Mouse (Mus musculus) large intestine, adult 2 months (tissue): Measurements from ENCODE around the gene Misp. TPM values are rescaled to one million over a fixed set of nuclear protein-coding genes. Genes with fewer than 3 reads are reported as not detected.

Experiments
- DNase-seq: peaks from one replicate; pipeline ENCODE4 v3.0.0-alpha.2; 2012; ENCODE audit warnings: low read depth, low spot score
- WGBS: fragments of 180-500 bp; shearing (Covaris S2); methylation state at CpG from one replicate; pipeline ENCODE4 v1.1.7; 2018; 5-methylcytosine and 5-hydroxymethylcytosine counted together
- polyA plus RNA-seq: library from polyadenylated mRNA; depleted of rRNA; stranded (reverse); fragments of >200 nt; gene quantifications from 2 replicates; pipeline ENCODE4 v1.2.3, GENCODE M21; 2012; rRNA removed

The Misp gene
- polyA plus RNA-seq, 1 experiment, result 299 TPM

- no peak for DNase-seq
- 47% methylated on average over 10 of the region's 10 CpGs for WGBS
Observed at GRCm38 (mm10) chr10:79864351-79865188, 43.8 kb downstream of the Misp start.

- WGBS, result 40% methylated on average over 12 of the region's 12 CpGs
- DNase-seq, result no peak
Observed at GRCm38 (mm10) chr10:79865189-79865601, 44.4 kb downstream of the Misp start.

GRCm38 (mm10) chr10:79865801-79866295, 45.1 kb downstream of the Misp start:
- DNase-seq, result no peak
- 46% methylated on average over 19 of the region's 19 CpGs for WGBS

- WGBS, result 76% methylated on average over 11 of the region's 11 CpGs
- no peak for DNase-seq
Observed at GRCm38 (mm10) chr10:79866601-79867000, 45.8 kb downstream of the Misp start.

GRCm38 (mm10) chr10:79871845-79872244, 51.1 kb downstream of the Misp start:
- no peak for DNase-seq
- 60% methylated on average over 8 of the region's 8 CpGs for WGBS

- no peak for DNase-seq
- WGBS, result 43% methylated on average over 3 of the region's 3 CpGs
Observed at GRCm38 (mm10) chr10:79872862-79873261, 52.1 kb downstream of the Misp start.

GRCm38 (mm10) chr10:79873313-79873712, 52.5 kb downstream of the Misp start:
- 23% methylated on average over 6 of the region's 6 CpGs for WGBS
- DNase-seq, result no peak

- WGBS, result 4% methylated on average over 26 of the region's 26 CpGs
- DNase-seq, result no peak
Observed at GRCm38 (mm10) chr10:79873715-79874289, 53.0 kb downstream of the Misp start.

GRCm38 (mm10) chr10:79874290-79874862, 53.6 kb downstream of the Misp start, which contains the start of the genes Prtn3 and Plppr3:
Prtn3 (plus strand) TSS chr10:79874476.
Plppr3 (minus strand) TSS chr10:79874634.
- DNase-seq, result no peak
- WGBS, result 2% methylated on average over 53 of the region's 57 CpGs

GRCm38 (mm10) chr10:79877174-79877573, 56.4 kb downstream of the Misp start:
- 69% methylated on average over 1 of the region's 1 CpGs for WGBS
- no peak for DNase-seq

- 55% methylated on average over 12 of the region's 12 CpGs for WGBS
- DNase-seq, result no peak
Observed at GRCm38 (mm10) chr10:79877757-79878156, 57.0 kb downstream of the Misp start.

- 27% methylated on average over 3 of the region's 3 CpGs for WGBS
- DNase-seq, result no peak
Observed at GRCm38 (mm10) chr10:79879527-79879926, 58.7 kb downstream of the Misp start.

Other genes with a start within 250 kb of the Misp start
- gene Theg, start 233.7 kb upstream of the Misp start, polyA plus RNA-seq, result not detected in 2 replicates
- gene C2cd4c, start 207.0 kb upstream of the Misp start, polyA plus RNA-seq, result 0.66 and 0.68 TPM in 2 replicates
- 1.4 and 1.9 TPM in 2 replicates for gene Shc2, start 183.1 kb upstream of the Misp start, polyA plus RNA-seq
- gene Odf3l2, start 175.3 kb upstream of the Misp start, polyA plus RNA-seq, result 0.06 TPM in 1 of 2 replicates, not detected in the other
- 13.9 and 17.1 TPM in 2 replicates for gene Madcam1, start 156.4 kb upstream of the Misp start, polyA plus RNA-seq
- 43.3 and 49.2 TPM in 2 replicates for gene Tpgs1, start 151.6 kb upstream of the Misp start, polyA plus RNA-seq
- 178 and 188 TPM in 2 replicates for gene Cdc34, start 138.8 kb upstream of the Misp start, polyA plus RNA-seq
- 0.73 and 0.88 TPM in 2 replicates for gene Gzmm, start 132.0 kb upstream of the Misp start, polyA plus RNA-seq
- gene Bsg, start 116.5 kb upstream of the Misp start, polyA plus RNA-seq, result 808 and 1,022 TPM in 2 replicates
- gene Hcn2, start 104.4 kb upstream of the Misp start, polyA plus RNA-seq, result 4.0 and 5.2 TPM in 2 replicates
- 57.5 and 63.7 TPM in 2 replicates for gene Polrmt, start 74.4 kb upstream of the Misp start, polyA plus RNA-seq
- gene Fgf22, start 65.9 kb upstream of the Misp start, polyA plus RNA-seq, result not detected in 2 replicates
- 119 and 129 TPM in 2 replicates for gene Rnf126, start 54.0 kb upstream of the Misp start, polyA plus RNA-seq
- 12.9 and 13.6 TPM in 2 replicates for gene Fstl3, start 43.7 kb upstream of the Misp start, polyA plus RNA-seq
- 0.29 and 0.48 TPM in 2 replicates for gene Prss57, start 30.0 kb upstream of the Misp start, polyA plus RNA-seq
- 15.4 and 17.6 TPM in 2 replicates for gene Palm, start 27.4 kb upstream of the Misp start, polyA plus RNA-seq
- 255 and 340 TPM in 2 replicates for gene Ptbp1, start 33.4 kb downstream of the Misp start, polyA plus RNA-seq
- 1.6 and 1.8 TPM in 2 replicates for gene Prtn3, start 53.5 kb downstream of the Misp start, polyA plus RNA-seq
- gene Plppr3, start 53.6 kb downstream of the Misp start, polyA plus RNA-seq, result 3.4 and 4.6 TPM in 2 replicates
- gene Elane, start 65.3 kb downstream of the Misp start, polyA plus RNA-seq, result not detected in 2 replicates
- 166 and 209 TPM in 2 replicates for gene Cfd, start 69.9 kb downstream of the Misp start, polyA plus RNA-seq
- gene Med16, start 87.9 kb downstream of the Misp start, polyA plus RNA-seq, result 28.6 and 36.5 TPM in 2 replicates
- gene Gm26602, start 89.9 kb downstream of the Misp start, polyA plus RNA-seq, result not detected in 2 replicates
- gene Kiss1r, start 96.0 kb downstream of the Misp start, polyA plus RNA-seq, result 1.9 and 3.0 TPM in 2 replicates
- gene R3hdm4, start 100.2 kb downstream of the Misp start, polyA plus RNA-seq, result 92.4 and 94.6 TPM in 2 replicates
- 3.6 and 9.1 TPM in 2 replicates for gene Arid3a, start 106.1 kb downstream of the Misp start, polyA plus RNA-seq
- 29.6 and 40.8 TPM in 2 replicates for gene Wdr18, start 139.2 kb downstream of the Misp start, polyA plus RNA-seq
- not detected in 2 replicates for gene Grin3b, start 149.7 kb downstream of the Misp start, polyA plus RNA-seq
- 194 and 223 TPM in 2 replicates for gene Tmem259, start 163.3 kb downstream of the Misp start, polyA plus RNA-seq
- gene Cnn2, start 167.6 kb downstream of the Misp start, polyA plus RNA-seq, result 49.1 and 56.1 TPM in 2 replicates
- gene Abca7, start 175.5 kb downstream of the Misp start, polyA plus RNA-seq, result 17.3 and 24.5 TPM in 2 replicates
- gene Arhgap45, start 195.7 kb downstream of the Misp start, polyA plus RNA-seq, result 33.5 and 42.4 TPM in 2 replicates
- gene Polr2e, start 218.8 kb downstream of the Misp start, polyA plus RNA-seq, result 146 and 172 TPM in 2 replicates
- 282 and 473 TPM in 2 replicates for gene Gpx4, start 226.2 kb downstream of the Misp start, polyA plus RNA-seq